Mouse (Mus musculus) limb, embryonic 14.5 days (tissue): ENCODE measurements around the gene Smarcc1. TPM values are rescaled to one million over a fixed set of nuclear protein-coding genes. Genes with fewer than 3 reads are reported as not detected.

ENCODE experiments used
- ATAC-seq: fragments of 200-750 bp; cut with Nextera tagmentation; 2 replicates; pipeline ENCODE4 v1.8.0; 2017; ENCODE audit warnings: low read depth, moderate number of reproducible peaks, moderate TSS enrichment; ENCODE audit not compliant: low FRiP score
- DNase-seq: peaks from one replicate; pipeline ENCODE4 v3.0.0-alpha.2; 2015; ENCODE audit warnings: low spot score
- H3K27ac ChIP-seq: fragments of 300-500 bp; sonication (generic); replicated peaks from 2 replicates; pipeline ENCODE4 v1.5.1; 2014; ENCODE audit warnings: low read depth, mild to moderate bottlenecking, low read length, moderate library complexity, mixed read lengths
- H3K27me3 ChIP-seq: fragments of 300-500 bp; sonication (generic); 2 replicates; pipeline ENCODE4 v1.6.1; 2014; ENCODE audit warnings: low read length, mixed read lengths; ENCODE audit not compliant: control insufficient read depth, insufficient read depth
- H3K36me3 ChIP-seq: fragments of 300-500 bp; sonication (generic); 2 replicates; pipeline ENCODE4 v1.6.1; 2014; ENCODE audit warnings: mild to moderate bottlenecking, low read length, moderate library complexity, mixed read lengths; ENCODE audit not compliant: control insufficient read depth, insufficient read depth
- H3K4me1 ChIP-seq: fragments of 300-500 bp; sonication (generic); 2 replicates; pipeline ENCODE4 v1.6.1; 2014; ENCODE audit warnings: antibody characterized with exemption, low read length, mixed read lengths; ENCODE audit not compliant: control insufficient read depth, insufficient read depth
- H3K4me2 ChIP-seq: fragments of 300-500 bp; sonication (generic); replicated peaks from 2 replicates; pipeline ENCODE4 v1.6.1; 2014; ENCODE audit warnings: low read depth, mild to moderate bottlenecking, low read length, moderate library complexity; ENCODE audit not compliant: severe bottlenecking
- H3K4me3 ChIP-seq: fragments of 300-500 bp; sonication (generic); replicated peaks from 2 replicates; pipeline ENCODE4 v1.5.1; 2014; ENCODE audit warnings: low read length
- H3K9ac ChIP-seq: fragments of 300-500 bp; sonication (generic); 2 replicates; pipeline ENCODE4 v1.6.1; 2014; ENCODE audit warnings: mild to moderate bottlenecking, low read depth, low read length, moderate library complexity; ENCODE audit not compliant: severe bottlenecking
- H3K9me3 ChIP-seq: fragments of 300-500 bp; sonication (generic); 2 replicates; pipeline ENCODE4 v1.6.1; 2016; ENCODE audit warnings: low read length; ENCODE audit not compliant: control insufficient read depth
- POLR2A ChIP-seq: fragments of 200-500 bp; IDR thresholded peaks from 2 replicates; pipeline ENCODE4 v1.8.0; 2012; ENCODE audit warnings: inconsistent platforms, mild to moderate bottlenecking, moderate library complexity, borderline replicate concordance; ENCODE audit not compliant: insufficient read depth, insufficient read length; ENCODE audit errors: extremely low read depth
- WGBS: fragments of 180-500 bp; shearing (Covaris S2); extraction: QIAGEN DNeasy Blood & Tissue Kit; methylation state at CpG from one replicate; pipeline ENCODE4 v1.1.7; 2014; 5-methylcytosine and 5-hydroxymethylcytosine counted together
- polyA plus RNA-seq, 2 experiments: library from polyadenylated mRNA; depleted of rRNA in 1 of 2; stranded (reverse) in 1 of 2; unstranded in 1 of 2; fragments of >200 nt; fragmentation: Nextera tagmentation in 1 of 2; extraction: Ambion mirVana in 1 of 2; gene quantifications; 2 replicates each; pipeline versions ENCODE4 v1.2.1 to v1.2.3; 2012 to 2014

Smarcc1 gene
- polyA plus RNA-seq, 2 experiments, result 72.8 to 132 TPM

GRCm38 (mm10) chr9:110228671-110229070 lies 111.2 kb downstream of the Smarcc1 start:
- no peak overlapping the region for H3K4me2 ChIP-seq
- no peak for TF ChIP-seq POLR2A
- ATAC-seq, result peak; percentile 41; the same call in 1 of the 2 replicates
- H3K4me3 ChIP-seq, result no peak overlapping the region
- no peak overlapping the region for H3K9ac ChIP-seq
- no peak overlapping the region for H3K27ac ChIP-seq
- peaks cover 75% of the 10 kb centered on the region for H3K36me3 ChIP-seq
- no peaks in the 10 kb centered on the region for H3K27me3 ChIP-seq
- WGBS, result 46% methylated on average over 6 of the region's 6 CpGs
- no peak for DNase-seq
- no peaks in the 10 kb centered on the region for H3K4me1 ChIP-seq
- H3K9me3 ChIP-seq, result no peaks in the 10 kb centered on the region

DNA sequence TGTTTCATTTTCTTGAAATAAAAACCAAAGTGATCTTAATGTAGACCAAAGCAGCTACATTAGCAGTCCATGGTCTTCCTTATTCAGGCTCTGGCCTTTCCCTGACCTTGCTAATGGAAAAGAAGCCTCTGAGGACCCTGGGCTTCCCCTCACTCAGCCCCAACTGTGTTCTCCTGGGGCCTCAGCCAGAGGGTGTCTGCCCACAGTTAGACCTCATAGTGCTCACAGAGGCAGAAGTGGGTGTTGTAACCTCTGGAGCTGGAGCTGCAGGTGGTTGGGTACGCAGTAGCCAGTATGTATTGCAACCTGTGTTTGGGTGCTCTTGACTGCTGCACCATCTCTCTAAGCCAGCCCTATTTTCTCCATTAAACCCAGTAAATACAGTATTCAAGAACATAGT lies 111.6 kb downstream of the Smarcc1 start:
- Histone ChIP-seq H3K4me3 (no peak overlapping the region), H3K9me3 (no peaks in the 10 kb centered on the region), H3K4me2 (no peak overlapping the region), H3K9ac (no peak overlapping the region), H3K36me3 (peaks cover 75% of the 10 kb centered on the region), H3K4me1 (no peaks in the 10 kb centered on the region), H3K27ac (no peak overlapping the region), H3K27me3 (no peaks in the 10 kb centered on the region)
- no peak for TF ChIP-seq POLR2A
- DNase-seq (no peak), ATAC-seq (no peak)
- 100% methylated on average over 1 of the region's 1 CpGs for WGBS

DNA sequence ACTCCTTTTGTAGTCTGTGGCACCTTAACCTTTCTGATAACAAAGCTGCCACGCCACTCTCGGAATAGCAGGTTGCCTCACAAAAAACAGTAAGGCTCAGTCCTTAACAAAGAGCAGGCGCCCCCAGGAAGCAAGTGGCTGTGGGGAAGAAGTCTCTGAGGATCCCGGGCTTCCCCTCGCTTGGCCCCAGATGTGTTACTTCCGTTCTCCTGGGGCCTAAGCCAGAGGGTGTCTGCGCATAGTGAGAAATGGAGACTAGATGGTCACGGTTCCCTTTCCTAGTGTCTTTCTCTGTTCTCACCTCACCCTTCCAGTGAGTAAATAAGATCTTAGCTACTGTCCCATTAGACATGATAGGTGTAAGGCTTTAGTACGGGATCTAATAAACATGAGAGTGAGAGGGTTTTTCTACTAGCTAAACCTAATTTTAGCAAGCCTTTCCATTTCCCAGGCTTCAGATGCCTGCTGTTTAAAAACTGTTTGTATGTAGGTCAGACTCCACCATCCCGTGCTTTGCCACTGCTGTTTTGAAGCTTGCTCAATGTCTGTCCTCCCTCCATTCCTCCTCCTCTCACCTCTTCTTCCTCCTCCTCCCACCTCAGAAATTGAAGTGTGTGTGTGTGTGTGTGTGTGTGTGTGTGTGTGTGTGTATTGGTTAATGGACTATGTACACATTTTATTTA lies 112.2 kb downstream of the Smarcc1 start:
- DNase-seq, result no peak
- Histone ChIP-seq H3K4me2 (no peak overlapping the region), H3K4me1 (no peaks in the 10 kb centered on the region), H3K4me3 (no peak overlapping the region), H3K27ac (no peak overlapping the region), H3K9ac (no peak overlapping the region), H3K9me3 (no peaks in the 10 kb centered on the region), H3K36me3 (peaks cover 75% of the 10 kb centered on the region), H3K27me3 (no peaks in the 10 kb centered on the region)
- no peak for TF ChIP-seq POLR2A
- WGBS, result 89% methylated on average over 10 of the region's 10 CpGs
- no peak for ATAC-seq

DNA sequence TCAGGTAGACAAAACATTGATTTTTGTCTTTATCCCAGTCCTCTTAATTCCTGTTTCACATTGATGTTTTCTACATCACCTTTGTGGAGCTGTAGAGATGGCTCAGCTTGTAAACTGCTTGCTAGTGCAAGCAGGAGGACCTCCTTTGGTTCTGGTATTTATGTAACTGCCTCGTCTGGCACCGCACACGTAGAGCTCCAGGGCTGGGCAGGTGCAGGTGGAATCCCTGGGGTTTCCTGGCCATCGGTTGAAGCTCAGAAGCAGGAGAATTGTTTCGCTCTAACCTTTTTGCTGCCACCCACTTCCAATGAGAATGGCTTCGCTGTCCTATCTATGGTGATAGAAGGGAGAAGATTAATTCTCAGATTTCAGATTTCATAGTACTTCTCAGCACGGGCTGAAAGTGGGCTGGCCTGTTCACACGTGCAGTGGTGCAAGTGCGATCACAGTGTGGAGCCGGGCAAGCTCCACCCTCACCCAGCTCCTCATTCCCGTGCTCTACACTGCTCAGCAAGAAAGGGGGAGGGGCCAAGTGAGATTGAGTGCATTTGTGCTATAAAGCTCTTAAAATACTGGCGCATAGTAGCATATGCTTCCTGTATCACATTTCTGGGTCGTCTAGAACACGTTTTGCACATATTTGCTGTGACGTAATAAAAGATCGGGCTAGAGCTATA lies 113.0 kb downstream of the Smarcc1 start:
- peaks cover 77% of the 10 kb centered on the region for H3K36me3 ChIP-seq
- no peak overlapping the region for H3K27ac ChIP-seq
- no peak for TF ChIP-seq POLR2A
- no peaks in the 10 kb centered on the region for H3K9me3 ChIP-seq
- ATAC-seq (peak; percentile 39; the same call in 1 of the 2 replicates), DNase-seq (no peak)
- H3K9ac ChIP-seq, result no peak overlapping the region
- WGBS, result 67% methylated on average over 16 of the region's 16 CpGs
- H3K4me2 ChIP-seq, result no peak overlapping the region
- no peaks in the 10 kb centered on the region for H3K4me1 ChIP-seq
- H3K27me3 ChIP-seq, result no peaks in the 10 kb centered on the region
- no peak overlapping the region for H3K4me3 ChIP-seq

GRCm38 (mm10) chr9:110234962-110235361 lies 117.5 kb downstream of the Smarcc1 start:
- TF ChIP-seq POLR2A, result no peak
- Histone ChIP-seq H3K4me3 (no peak overlapping the region), H3K36me3 (peaks cover 89% of the 10 kb centered on the region), H3K9ac (no peak overlapping the region), H3K9me3 (no peaks in the 10 kb centered on the region), H3K27ac (no peak overlapping the region), H3K27me3 (no peaks in the 10 kb centered on the region), H3K4me1 (no peaks in the 10 kb centered on the region), H3K4me2 (no peak overlapping the region)
- no peak for ATAC-seq
- 97% methylated on average over 6 of the region's 6 CpGs for WGBS
- no peak for DNase-seq
